ENCODE assay signal across 28 mouse cellular contexts in the genomic region with DNA sequence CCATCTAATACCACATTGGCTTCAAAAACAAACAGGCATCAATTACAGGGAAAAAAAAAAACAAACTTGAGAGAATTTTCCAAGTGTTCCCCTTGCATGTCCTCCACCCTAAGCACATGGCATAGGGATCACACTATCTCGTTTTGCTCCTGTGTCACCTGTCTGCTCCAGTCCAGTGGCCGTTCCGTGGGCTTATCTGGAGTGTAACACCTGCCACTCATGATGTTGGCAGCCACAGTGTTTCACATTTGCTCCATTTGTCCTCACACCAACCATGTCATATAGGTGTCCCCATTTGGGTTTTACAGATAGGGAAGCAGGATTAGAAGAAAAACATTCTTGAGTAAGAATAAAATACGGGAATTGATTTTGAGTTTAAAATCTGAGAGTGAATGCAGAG.
"Had no signal": no experiment of that assay in that cellular context is flagged by ENCODE, and none has a peak within 500 bp of the region (broad histone marks: within the 10 kb centered on the region; RNA-seq: fewer than 3 reads in every experiment).

No protein-coding gene starts in this region.

- H3K4me1 ChIP-seq: limb, embryonic 10.5 days; limb, embryonic 12.5 days; limb, embryonic 15.5 days; liver, embryonic 12.5 days; liver, embryonic 13.5 days; liver, embryonic 15.5 days; lung, embryonic 15.5 days; megakaryocyte, embryonic 14.5 days; midbrain, embryonic 10.5 days; midbrain, embryonic 12.5 days; midbrain, embryonic 13.5 days; midbrain, embryonic 15.5 days; neural tube, embryonic 12.5 days had no signal

- H3K27ac ChIP-seq: limb, embryonic 10.5 days; limb, embryonic 12.5 days; limb, embryonic 13.5 days; limb, embryonic 15.5 days; liver, embryonic 12.5 days; liver, embryonic 13.5 days; liver, embryonic 14.5 days; liver, embryonic 15.5 days; lung, embryonic 15.5 days; macrophage; midbrain, embryonic 10.5 days; midbrain, embryonic 12.5 days; midbrain, embryonic 13.5 days; midbrain, embryonic 15.5 days; neural tube, embryonic 12.5 days had no signal

- H3K27me3 ChIP-seq: limb, embryonic 12.5 days; limb, embryonic 13.5 days; limb, embryonic 15.5 days; liver, embryonic 12.5 days; liver, embryonic 13.5 days; liver, embryonic 15.5 days; lung, embryonic 15.5 days; megakaryocyte, embryonic 14.5 days; midbrain, embryonic 12.5 days; midbrain, embryonic 13.5 days; midbrain, embryonic 15.5 days; neural tube, embryonic 12.5 days had no signal

- H3K9me3 ChIP-seq: limb, embryonic 10.5 days; limb, embryonic 12.5 days; limb, embryonic 13.5 days; limb, embryonic 15.5 days; liver, embryonic 12.5 days; liver, embryonic 13.5 days; liver, embryonic 15.5 days; lung, embryonic 15.5 days; megakaryocyte, embryonic 14.5 days; midbrain, embryonic 10.5 days; midbrain, embryonic 12.5 days; midbrain, embryonic 13.5 days; midbrain, embryonic 15.5 days; neural tube, embryonic 12.5 days had no signal

- DNase-seq: left cerebral cortex, postnatal 4 days; liver; liver, embryonic 13.5 days; liver, postnatal 0 days; lung, adult 18-20 months; lung, adult 2 months; lung, embryonic 14.5 days; lung, postnatal 10 days; lung, postnatal 14 days; lung, postnatal 36 days; lung, postnatal 4 days; midbrain, embryonic 14.5 days had no signal

- H3K4me3 ChIP-seq: limb, embryonic 10.5 days; limb, embryonic 12.5 days; limb, embryonic 13.5 days; limb, embryonic 15.5 days; liver, embryonic 12.5 days; liver, embryonic 13.5 days; liver, embryonic 15.5 days; lung, embryonic 15.5 days; megakaryocyte, embryonic 14.5 days; midbrain, embryonic 10.5 days; midbrain, embryonic 12.5 days; midbrain, embryonic 13.5 days; midbrain, embryonic 15.5 days; myocyte; neural tube, embryonic 12.5 days had no signal

- H3K36me3 ChIP-seq: limb, embryonic 10.5 days; limb, embryonic 12.5 days; limb, embryonic 13.5 days; limb, embryonic 15.5 days; liver, embryonic 12.5 days; liver, embryonic 13.5 days; liver, embryonic 15.5 days; lung, embryonic 15.5 days; midbrain, embryonic 10.5 days; midbrain, embryonic 12.5 days; midbrain, embryonic 13.5 days; midbrain, embryonic 15.5 days; neural tube, embryonic 12.5 days had no signal
